22 mouse cellular contexts compared by ENCODE assay signal in genomic region chr6:39778506-39778905, GRCm38 (mm10).
"Had no signal": no experiment of that assay in that cellular context is flagged by ENCODE, and none has a peak within 500 bp of the region (broad histone marks: within the 10 kb centered on the region; RNA-seq: fewer than 3 reads in every experiment).

No protein-coding gene starts in this region.

- H3K9ac ChIP-seq: intestine, embryonic 15.5 days; kidney, embryonic 15.5 days; liver, embryonic 13.5 days; lung, embryonic 14.5 days; midbrain, embryonic 13.5 days; neural tube, embryonic 13.5 days had no signal

- H3K27me3 ChIP-seq: intestine, embryonic 15.5 days; kidney, embryonic 15.5 days; liver, embryonic 13.5 days; midbrain, embryonic 13.5 days; neural tube, embryonic 13.5 days had no signal

- H3K36me3 ChIP-seq: intestine, embryonic 15.5 days; kidney, embryonic 15.5 days; liver, embryonic 13.5 days; midbrain, embryonic 10.5 days; midbrain, embryonic 13.5 days; neural tube, embryonic 13.5 days had no signal

- H3K4me3 ChIP-seq: intestine, embryonic 15.5 days; kidney, embryonic 15.5 days; left cerebral cortex, adult 2 months; liver, embryonic 13.5 days; megakaryocyte, embryonic 14.5 days; midbrain, embryonic 10.5 days; midbrain, embryonic 13.5 days; myocyte; neural tube, embryonic 13.5 days had no signal

- ATAC-seq: intestine, embryonic 15.5 days; midbrain, embryonic 13.5 days; midbrain, embryonic 16.5 days had no signal

- H3K27ac ChIP-seq: intestine, embryonic 15.5 days; kidney, embryonic 15.5 days; left cerebral cortex, adult 2 months; liver, embryonic 13.5 days; midbrain, embryonic 10.5 days; midbrain, embryonic 13.5 days; neural tube, embryonic 13.5 days had no signal

- DNase-seq: kidney, adult 11 months; kidney, adult 8-10 months; kidney, postnatal 10 days; kidney, postnatal 36 days; layer of hippocampus, postnatal 36 days; liver, embryonic 13.5 days; lung, embryonic 14.5 days; retina, postnatal 1 day; right cerebral cortex, postnatal 25 days; spleen, adult 18-20 months; thymus, adult 2 months; thymus, postnatal 14 days; thymus, postnatal 4 days had no signal
